Mouse (Mus musculus): ENCODE measurements around the gene Rps23.
"Not testable (repeated sequence)": the region's sequence is repeated elsewhere in the genome, so short reads cannot be mapped to it uniquely, and the experiment has no call there.

Gene Rps23

GRCm38 (mm10) chr13:90922751-90923612 is at the start of gene Rps23:
Gene Rps23, plus strand, starts transcription at chr13:90922958.
- in situ Hi-C loops (cut with MseI, MboI) = no loop called here

- in situ Hi-C loops (cut with MseI, MboI) = loop anchor here in 1 of 2 experiments (25.0 kb wide), 1 partner anchor 1095 kb away; no protein-coding TSS in a partner anchor
Observed at GRCm38 (mm10) chr13:90881727-90882429, 40.9 kb upstream of the Rps23 start.

DNA sequence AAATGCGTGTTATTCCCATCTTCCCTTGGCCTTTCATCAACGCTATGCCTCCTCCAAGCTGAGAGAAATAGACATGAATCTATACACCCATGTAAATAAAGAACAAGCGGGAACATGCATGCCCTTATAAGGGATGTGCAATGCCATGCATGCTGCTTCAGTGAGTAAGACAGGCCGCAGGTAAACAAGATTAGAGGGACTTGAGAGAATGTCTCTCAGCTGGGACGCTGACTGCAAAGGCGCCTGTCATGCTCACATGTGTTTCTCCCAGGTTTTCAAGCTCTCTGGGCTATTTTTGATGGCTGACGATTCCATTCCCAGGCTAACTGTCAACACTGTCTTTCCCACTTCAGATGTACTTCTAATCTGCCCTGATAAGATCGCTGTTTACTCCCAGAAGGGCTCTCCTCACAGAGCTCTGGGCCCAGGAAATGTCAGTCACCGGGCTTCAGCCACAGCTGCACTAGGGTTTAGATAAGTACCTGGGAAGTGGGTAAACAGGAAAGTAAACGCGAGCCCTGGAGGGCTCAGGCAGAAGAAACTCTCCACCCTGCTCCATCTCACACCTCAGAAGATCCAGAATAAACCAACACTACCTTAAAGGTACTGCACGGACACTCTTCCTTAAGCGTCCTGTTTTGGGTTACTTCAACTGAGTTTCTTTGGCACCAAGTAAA is 36.8 kb upstream of the Rps23 start:
- in situ Hi-C loops (cut with MseI, MboI) = loop anchor here in 1 of 2 experiments (25.0 kb wide), 1 partner anchor 1099 kb away; no protein-coding TSS in a partner anchor

GRCm38 (mm10) chr13:90886568-90886983 is 36.2 kb upstream of the Rps23 start:
- in situ Hi-C loops (cut with MseI, MboI) = loop anchor here in 1 of 2 experiments (25.0 kb wide), 1 partner anchor 1099 kb away; no protein-coding TSS in a partner anchor

DNA sequence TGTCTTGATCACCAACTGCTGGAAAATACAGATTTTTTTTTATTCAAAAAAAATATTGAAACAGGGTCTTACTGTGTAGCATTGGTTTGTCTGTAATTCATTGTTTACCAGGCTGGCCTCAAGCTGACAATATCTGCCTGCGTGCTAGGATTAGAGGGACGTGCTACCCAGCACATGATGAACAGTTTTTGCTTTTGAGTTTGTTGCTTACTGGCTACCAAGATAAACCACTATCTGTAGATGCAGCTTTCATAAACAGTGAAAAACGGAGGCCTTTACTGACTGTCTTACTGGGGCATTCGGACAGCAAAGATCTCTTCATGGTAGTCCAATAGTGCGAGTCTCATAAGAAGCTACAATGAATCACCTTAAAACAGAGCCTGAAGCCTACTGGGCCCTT is 32.6 kb upstream of the Rps23 start:
- in situ Hi-C loops (cut with MseI, MboI) = loop anchor here in 1 of 2 experiments (25.0 kb wide), 1 partner anchor 1103 kb away; no protein-coding TSS in a partner anchor

- in situ Hi-C loops (cut with MseI, MboI) = loop anchor here in 1 of 2 experiments (25.0 kb wide), 1 partner anchor 1108 kb away; no protein-coding TSS in a partner anchor
Observed at GRCm38 (mm10) chr13:90894819-90895218, 27.9 kb upstream of the Rps23 start.

GRCm38 (mm10) chr13:90896098-90896497 is 26.7 kb upstream of the Rps23 start:
- in situ Hi-C loops (cut with MseI, MboI) = loop anchor here in 1 of 2 experiments (25.0 kb wide), 1 partner anchor 1109 kb away; no protein-coding TSS in a partner anchor

- in situ Hi-C loops (cut with MseI, MboI) = loop anchor here in 1 of 2 experiments (25.0 kb wide), 1 partner anchor 1110 kb away; no protein-coding TSS in a partner anchor
Observed at GRCm38 (mm10) chr13:90896821-90897220, 25.9 kb upstream of the Rps23 start.

DNA sequence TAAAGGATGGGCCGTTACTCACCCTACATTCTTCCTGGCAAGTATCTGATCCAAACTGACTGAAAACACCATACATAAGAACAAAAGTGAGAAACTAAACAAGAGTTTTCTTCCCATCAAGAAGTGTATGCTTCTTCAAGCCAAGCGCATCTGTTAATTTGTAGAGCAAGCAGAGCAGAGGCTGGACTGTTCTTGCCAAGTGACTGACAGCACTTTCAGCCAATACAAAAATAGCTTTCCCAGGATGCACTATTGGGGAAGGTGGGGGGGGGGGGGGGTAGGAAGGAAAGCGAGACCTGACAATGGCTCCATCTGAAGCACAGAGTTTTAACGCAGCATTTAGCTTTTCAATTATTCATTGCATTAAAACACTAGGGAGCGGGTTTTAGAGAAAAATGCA is 17.6 kb upstream of the Rps23 start, which contains the start of gene Atp6ap1l:
Atp6ap1l (minus strand) TSS at position 180 of the 400 bp plus-strand sequence.
- in situ Hi-C loops (cut with MseI, MboI) = no loop called here

- in situ Hi-C loops (cut with MseI, MboI) = no loop called here
Observed at GRCm38 (mm10) chr13:90907376-90907775, 15.4 kb upstream of the Rps23 start.

DNA sequence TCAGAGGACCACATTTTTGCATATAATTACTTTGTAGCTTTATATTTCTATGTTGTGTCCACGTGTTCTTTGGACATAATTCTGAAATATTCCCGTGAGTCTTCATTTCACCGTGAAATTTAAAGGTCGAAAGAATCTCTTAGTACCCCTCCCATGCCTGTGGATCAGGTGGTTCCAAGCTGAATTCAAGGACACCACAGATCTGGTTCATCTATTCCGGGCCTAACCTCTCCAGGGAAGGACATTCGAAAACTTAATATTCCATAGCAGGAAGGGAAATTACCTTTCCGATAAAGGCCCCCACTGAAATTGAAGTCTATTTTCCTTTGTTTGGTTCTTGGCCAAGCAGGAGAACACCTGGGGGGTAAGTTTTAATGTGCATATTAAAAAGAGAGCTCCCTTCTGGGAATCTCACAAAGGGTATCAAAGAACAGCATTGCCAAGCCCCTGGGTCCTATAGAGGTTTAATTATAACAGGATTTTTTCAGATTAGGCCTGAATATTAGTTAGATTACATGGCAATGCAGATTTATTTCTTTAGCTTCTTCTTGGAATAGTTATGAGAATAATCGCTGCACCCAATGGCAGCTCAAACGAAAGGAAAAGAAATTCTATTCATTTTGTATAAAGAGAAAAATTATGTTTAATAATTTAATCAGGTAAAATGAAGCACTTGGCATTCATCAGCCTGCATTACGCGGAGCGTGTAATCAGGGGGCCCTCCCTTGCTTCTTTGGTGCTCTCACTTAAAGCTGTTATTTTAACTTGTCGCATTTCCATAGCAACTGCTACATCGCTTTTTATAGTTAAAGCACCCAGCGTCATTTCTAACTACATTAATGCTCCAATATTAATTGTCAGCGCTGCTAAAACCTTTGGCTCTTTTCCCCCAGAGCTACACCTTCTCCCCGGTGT is 9.7 kb upstream of the Rps23 start:
- in situ Hi-C loops (cut with MseI, MboI) = no loop called here

DNA sequence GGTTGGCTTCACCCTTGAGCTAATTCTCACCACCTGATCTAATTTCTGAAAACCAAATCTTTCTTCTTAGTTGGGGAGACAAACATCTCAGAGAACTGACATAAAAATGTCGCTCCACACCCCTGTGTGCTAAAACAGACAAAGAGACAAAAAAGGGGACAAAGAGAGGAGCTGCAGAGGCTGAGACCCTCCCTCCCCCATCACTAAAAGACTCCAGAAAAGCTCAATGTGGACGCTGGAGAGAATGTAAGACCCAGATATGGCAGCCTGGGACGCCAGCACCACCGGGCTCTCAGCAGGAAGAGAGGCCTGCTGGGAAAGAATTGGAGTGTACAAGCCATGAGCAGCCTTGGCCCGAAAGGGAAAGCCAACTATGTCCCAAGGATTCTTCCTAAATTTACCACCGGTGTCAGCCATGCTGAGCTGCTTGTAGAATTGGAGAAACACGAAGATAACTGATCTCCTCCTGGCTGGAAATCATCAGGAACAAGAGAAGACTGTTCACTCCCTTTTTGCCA is 9.0 kb upstream of the Rps23 start:
- in situ Hi-C loops (cut with MseI, MboI) = no loop called here

- in situ Hi-C loops (cut with MseI, MboI) = no loop called here
Observed at GRCm38 (mm10) chr13:90914721-90915120, 8.0 kb upstream of the Rps23 start.

GRCm38 (mm10) chr13:90923617-90924016 is 859 bp downstream of the Rps23 start:
- in situ Hi-C loops (cut with MseI, MboI) = not testable (repeated sequence)

DNA sequence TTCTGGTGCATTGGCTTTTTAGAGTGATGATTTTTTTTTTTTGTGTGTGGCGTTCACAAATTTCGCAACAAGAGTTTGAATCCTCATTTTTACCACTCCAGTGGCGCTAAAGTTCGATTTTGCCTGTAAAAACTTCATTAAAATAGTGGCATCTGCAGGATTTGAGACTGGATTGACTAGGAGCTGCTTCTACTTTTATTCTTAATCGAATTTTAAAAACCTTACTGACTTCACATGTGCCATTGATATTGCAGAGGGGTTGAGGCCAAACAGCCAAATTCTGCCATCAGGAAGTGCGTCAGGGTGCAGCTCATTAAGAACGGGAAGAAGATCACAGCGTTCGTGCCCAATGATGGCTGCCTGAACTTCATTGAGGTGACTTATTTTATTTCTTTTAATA is 1.3 kb downstream of the Rps23 start:
- in situ Hi-C loops (cut with MseI, MboI) = no loop called here

GRCm38 (mm10) chr13:90925191-90925590 is 2.4 kb downstream of the Rps23 start:
- in situ Hi-C loops (cut with MseI, MboI) = no loop called here

DNA sequence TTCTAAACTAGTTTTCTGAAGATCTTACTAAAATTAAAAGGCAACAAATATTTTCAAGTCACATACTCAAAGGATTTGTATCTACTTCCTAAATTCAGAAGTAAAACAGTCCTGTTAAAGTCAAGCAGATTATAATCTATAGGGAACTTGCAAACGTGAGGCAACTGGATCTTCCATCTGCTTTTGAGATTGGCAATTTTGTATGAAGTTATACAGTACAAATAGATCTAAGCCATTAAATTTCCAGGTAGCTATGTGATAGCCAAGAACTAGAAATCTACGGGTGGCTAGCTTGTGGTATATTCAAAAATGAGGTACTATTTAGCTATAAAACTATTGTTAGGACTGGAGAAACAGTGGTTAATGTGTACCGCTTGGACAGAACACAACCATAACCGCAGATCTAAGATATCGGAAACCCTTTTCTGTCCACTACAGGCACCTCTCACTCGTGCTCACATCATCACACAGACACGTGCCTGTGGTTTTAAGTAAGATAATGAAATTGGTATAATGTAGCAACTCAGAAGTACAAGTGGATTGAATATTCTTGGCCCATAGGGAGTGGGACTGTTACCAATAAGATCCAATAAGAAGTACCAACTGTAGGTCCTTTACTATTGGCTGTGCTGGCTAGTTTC is 3.5 kb downstream of the Rps23 start:
- in situ Hi-C loops (cut with MseI, MboI) = no loop called here

DNA sequence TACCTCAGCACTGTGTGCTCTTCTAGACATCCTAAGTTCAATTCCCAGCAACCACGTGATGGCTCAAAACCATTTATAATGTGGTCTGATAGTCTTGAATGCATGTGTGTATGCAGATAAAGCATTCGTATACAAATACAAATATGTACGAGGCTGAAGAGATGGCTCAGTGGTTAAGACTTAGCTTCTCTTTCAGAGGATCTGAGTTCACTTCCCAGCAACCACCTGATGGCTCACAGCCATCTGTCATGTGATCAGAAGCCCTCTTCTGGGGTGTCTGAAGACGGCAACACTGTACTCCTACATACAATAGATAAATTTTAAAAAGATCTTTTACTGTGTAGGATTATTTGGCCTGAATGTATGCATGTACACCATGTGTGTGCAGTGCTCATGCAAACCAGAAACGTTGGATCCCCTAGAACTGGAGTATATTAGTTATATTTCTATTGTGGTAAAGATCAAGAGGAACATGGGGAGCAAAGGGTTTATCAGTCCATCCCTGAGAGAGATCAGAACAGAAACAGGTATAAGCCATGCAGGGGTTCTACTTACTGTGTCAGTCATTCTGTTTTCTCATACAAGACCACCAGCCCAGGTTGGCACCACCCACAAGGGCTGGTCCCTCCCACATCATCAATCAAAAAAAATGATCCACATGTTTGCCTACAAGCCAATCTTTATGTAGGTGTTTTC is 4.3 kb downstream of the Rps23 start:
- in situ Hi-C loops (cut with MseI, MboI) = no loop called here

DNA sequence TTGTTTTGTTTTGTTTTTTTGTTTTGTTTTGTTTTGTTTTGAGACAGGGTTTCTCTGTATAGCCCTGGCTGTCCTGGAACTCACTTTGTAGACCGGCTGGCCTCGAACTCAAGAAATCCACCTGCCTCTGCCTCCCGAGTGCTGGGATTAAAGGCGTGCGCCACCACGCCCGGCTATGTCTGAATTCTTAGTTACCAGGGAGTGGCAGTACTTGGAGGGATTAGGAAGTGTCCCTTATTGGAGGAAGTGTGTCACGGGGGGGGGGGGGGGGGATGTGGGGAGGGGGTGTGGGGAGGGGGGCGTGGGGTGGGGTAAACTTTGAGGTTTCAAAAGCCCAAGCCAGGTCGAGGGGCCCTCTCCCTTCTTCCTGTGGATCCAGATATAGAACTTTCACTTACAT is 5.5 kb downstream of the Rps23 start:
- in situ Hi-C loops (cut with MseI, MboI) = not testable (repeated sequence)

Data from mouse trophoblast stem cell (cell line).